Mouse (Mus musculus) gastrocnemius, adult 18-20 months (tissue): ENCODE results near the gene Cd300ld5. TPM values are rescaled to one million over a fixed set of nuclear protein-coding genes. Genes with fewer than 3 reads are reported as not detected.
"Not testable (repeated sequence)": the region's sequence is repeated elsewhere in the genome, so short reads cannot be mapped to it uniquely, and the experiment has no call there.

Experiments
- DNase-seq: peaks from one replicate; pipeline ENCODE4 v3.0.0; 2021; ENCODE audit warnings: low spot score
- long read RNA-seq, 2 experiments: library from polyadenylated mRNA; stranded (forward); transcript quantifications; one replicate each; pipeline ENCODE4 v2.0.0; 2021
- total RNA-seq, 2 experiments: library from RNA; stranded (reverse); gene quantifications; 2 replicates each; pipeline ENCODE4 v1.2.3; 2021

The Cd300ld5 gene
- total RNA-seq = 1 to 10 TPM in 1 of 2 experiments, not detected in 1; 2.7 TPM
- long read RNA-seq, experiment 1 = 0 reads
- long read RNA-seq, experiment 2 = 0 reads

DNA sequence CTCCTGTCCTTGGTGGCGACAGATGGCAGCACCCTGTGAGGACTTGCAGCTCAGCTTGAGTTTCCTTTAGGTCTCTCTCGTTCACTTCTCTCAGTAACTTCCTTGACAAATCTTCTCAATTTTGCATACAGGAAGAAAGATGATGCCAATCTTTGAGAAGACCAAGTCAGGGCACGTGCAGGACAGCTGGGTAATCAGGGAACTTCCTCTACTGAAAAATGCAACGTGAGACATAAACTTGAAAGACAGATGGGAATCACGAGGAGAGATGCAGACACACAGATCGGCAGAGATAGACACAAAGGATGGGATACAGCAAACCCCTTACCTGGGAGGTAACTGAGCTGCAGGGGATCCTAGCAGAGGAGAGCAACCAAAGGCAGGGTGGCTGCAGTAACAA lies at the start of gene Cd300ld5:
TSS of gene Cd300ld5 (minus strand) at position 101 of the 400 bp plus-strand sequence.
- DNase-seq = not testable (repeated sequence)

DNA sequence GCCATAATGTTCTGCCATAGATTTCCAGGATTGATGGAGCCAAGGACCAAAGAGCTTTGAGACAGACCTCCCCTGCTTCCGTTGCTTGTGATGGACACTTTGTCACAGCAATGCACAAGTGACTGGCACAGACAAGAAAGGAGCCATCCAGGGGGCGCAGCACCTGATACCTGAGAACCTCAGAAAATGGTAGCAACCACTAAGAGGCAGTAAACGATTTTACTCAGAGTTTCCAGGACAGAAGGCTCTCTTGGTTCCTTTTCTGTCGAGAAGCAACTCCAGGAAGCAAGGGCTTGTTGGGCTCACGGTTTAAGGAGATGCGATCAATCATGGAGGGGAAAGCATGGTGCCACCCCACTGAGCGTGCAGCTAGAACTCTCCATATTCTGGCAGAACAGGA lies 48.6 kb upstream of the Cd300ld5 start:
- DNase-seq = no peak

DNA sequence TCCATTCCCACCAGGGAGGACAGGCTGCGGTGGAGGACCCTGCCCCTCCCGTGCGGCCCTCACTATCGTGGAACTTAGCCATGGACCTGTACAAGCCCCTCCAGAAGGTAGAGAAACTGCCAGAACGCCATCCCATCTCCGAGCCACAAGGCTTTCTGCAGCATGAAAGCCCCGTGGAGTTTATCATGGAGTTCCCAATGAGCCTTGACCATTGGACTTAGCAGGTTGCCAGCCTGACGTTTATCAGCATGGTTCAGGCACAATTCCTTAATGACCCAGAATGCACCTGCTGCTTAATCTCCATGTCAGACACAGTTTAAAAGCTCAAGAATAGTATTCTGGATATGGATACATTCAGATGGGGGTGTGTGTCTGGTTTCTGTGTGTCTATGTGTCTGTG lies 47.5 kb upstream of the Cd300ld5 start:
- DNase-seq = no peak

DNA sequence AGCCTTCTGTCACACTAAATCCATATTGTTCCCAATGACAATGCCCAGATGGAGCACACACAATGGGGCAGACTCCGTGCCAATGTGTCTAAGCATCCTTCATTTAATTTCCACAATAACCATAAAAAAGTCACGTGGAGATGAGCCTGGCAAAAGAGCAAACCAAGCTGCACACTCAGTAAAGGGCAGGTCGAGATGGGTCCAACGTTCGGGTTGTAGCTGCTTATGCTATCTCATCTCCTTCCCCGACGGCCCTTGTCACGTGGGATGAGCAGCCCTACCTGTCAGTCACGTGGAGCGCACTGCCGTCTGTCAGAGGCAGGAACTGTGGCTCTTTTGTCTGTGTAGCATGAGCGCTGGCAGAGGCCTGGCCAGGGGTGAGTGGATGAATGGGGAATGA lies 47.0 kb upstream of the Cd300ld5 start:
- no peak for DNase-seq

DNA sequence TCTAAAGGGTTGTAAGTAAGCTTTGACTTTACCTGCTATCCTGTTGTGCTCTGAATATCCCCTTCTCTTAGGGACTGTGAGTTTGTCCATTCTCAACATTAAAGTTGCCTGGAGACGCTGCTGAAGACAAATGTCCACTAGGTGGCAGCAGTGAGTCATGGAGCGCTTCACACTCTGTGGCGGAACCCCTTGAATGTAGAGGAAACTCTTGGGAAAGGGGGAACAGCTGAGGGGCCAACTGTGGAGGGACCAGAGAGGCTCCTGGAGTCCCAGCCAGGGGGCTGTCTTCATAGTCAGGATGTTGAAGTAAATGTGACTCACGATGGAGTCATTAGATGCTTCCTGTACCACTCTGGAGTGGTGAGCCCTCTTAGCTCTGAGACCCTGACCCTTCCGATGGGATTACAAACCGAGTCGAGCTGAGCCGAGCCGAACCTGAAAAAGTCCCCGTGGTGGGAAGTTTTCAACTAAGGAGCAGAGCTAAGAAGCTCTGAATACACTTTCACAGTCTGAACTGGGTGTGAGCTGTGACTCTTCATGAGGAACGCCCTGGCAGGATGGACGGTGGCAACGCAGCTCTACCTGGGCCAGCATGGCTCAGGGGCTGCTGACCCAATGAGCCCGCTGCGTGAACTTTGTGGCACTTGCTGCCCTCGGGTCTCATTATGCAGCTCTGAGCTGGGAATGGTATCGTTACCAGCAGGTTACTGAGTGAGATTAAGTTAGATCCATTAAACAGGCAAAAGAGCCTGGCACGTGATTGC lies 46.0 kb upstream of the Cd300ld5 start:
- DNase-seq = peak; percentile 66

DNA sequence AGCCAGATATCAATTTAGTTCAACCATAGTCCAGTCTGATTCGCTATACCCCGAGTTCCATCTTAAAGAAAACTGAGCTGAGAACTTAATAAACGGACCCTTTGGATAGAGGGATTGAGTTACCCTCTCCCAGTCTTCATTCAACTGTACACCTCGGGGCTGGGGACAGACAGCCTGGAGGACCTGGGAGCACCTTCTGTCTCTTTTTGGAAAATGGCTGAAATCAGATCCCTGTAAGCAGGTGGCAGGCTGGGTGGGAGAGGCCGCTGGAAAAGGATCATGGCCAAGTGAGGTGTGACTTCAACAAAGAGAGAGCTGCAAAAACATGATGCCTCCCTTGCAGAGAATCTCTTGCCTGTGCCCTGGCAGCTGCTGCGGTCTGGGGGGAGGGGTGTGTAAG lies 44.6 kb upstream of the Cd300ld5 start:
- no peak for DNase-seq

DNA sequence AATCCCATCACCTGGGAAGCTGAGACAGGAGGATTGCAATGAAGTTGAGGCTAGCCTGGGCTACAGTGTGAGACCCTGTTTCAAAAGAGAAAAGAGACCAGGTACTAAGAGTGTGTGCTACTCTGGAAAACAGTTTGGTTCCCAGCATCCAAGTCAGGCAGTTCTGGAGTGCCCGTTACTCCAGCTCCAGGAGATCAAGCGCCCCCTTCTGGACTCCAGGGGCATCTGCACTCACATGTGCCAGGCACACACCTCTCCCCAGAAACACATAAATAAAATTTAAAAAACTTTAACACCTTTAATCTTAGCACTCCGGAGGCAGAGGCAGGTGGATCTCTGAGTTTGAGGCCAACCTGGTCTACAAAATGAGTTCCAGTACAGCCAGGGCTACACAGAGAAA lies 43.8 kb upstream of the Cd300ld5 start:
- no peak for DNase-seq

DNA sequence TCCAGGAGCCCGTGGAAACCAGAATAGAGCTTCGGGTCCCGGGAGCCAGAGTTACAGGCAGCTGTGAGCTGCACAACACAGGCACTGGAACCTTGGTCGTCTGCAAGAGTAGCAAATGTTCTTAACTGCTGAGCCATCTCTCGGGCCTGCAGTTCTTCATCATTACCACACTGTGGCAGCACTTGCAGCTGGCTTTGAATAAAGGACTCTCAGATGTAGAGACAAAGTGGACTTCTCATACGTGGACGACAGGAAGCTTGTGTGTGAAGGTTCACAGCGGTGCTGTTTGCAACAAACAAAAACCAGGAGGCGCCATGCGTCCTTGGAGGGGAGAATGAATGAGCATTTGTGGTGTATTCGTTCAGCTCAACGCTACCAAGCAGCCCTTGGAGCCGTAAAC lies 43.3 kb upstream of the Cd300ld5 start:
- peak; percentile 40 for DNase-seq

DNA sequence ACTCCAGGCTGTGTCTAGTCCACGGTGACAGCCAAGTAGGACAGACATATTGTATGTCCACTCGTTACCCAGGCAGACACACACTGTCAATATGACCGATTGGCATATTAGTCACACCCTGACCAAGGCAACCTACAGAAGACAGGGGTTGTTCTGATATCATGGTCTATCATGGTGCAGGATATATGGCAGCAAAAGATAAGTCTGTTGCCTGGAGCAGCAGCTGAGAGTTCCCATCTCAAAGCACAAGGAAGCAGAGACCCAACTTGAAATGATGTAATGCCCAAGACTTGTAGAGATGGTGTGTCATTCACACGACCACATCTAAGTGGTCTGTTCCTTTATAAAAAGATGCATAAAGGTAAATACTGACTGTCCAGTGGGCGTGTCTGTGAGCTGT lies 41.1 kb upstream of the Cd300ld5 start:
- DNase-seq = no peak

DNA sequence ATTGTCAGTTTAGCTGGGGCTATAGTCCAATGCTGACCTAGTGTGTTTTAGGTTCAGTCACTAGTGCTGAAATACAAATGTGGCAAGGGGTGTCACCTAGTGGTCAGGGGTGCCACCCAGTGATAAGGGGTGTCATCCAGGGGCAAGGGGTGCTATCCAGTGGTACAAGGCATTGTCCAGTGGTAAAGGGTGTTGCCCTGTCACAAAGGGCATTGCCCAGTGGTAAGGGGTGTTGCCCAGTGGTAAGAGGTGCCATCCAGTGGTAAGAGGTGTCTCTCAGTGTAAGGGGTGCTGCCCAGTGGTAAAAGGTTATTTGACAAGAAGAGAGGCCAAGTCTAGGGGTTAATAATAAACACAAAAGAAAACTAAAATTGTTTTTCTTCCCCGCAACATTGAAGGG lies 39.9 kb upstream of the Cd300ld5 start:
- no peak for DNase-seq

DNA sequence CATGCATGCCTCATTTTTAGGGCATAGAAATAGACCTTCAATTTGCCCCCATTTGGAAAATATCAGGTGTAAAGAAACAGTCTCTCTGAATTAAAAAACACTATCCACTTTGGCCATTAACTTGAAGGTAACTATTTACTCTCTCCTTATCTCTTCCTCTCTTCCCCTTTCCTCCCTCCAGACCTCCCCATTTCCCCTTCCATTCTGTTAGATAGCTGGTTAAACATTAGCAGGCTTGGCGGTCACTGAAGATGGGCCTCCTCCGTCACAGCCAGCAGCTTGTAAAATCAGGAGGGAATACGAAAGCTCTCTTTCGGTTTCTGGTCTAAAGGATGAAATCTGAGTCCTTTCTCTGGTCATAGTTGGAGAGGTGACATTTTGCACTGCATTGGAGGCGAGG lies 38.3 kb upstream of the Cd300ld5 start:
- no peak for DNase-seq

DNA sequence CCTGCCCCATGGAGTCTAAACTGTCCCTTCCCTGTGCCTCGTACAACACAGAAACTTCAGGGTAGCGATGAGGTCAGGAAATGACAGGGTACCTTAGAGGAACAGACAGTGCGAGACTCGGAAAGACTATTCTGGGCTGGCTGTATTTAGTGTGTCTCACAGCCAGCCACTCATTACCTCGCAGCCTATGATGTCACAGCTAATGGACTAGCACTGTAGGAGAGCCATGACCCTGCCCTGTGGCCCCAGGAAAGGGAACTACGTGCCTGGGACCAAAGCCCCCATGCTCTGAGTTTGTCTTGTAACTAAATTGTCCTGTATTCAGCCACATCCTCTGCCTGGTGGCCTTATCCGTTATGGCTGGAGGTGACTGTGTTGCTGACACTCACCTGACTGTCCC lies 37.8 kb upstream of the Cd300ld5 start:
- no peak for DNase-seq

DNA sequence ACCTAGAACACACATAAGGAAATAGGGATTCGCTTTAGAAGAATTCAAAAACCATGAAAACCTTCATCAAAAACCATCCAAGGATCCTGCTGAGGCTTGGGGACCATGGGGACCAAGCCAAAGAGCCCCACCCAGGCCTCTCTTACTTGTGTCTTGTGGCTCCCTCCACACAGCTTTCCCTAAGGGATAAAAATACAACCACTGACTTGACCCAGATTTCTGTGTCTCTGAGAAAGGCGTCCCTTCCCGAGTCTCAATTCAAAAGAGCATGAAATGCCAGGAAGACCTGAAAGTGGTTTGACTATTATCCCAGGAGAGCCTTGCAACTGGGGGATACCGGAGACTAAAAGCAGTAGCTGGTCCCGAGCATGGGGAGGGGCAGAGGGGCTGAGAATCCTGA lies 35.4 kb upstream of the Cd300ld5 start:
- no peak for DNase-seq

DNA sequence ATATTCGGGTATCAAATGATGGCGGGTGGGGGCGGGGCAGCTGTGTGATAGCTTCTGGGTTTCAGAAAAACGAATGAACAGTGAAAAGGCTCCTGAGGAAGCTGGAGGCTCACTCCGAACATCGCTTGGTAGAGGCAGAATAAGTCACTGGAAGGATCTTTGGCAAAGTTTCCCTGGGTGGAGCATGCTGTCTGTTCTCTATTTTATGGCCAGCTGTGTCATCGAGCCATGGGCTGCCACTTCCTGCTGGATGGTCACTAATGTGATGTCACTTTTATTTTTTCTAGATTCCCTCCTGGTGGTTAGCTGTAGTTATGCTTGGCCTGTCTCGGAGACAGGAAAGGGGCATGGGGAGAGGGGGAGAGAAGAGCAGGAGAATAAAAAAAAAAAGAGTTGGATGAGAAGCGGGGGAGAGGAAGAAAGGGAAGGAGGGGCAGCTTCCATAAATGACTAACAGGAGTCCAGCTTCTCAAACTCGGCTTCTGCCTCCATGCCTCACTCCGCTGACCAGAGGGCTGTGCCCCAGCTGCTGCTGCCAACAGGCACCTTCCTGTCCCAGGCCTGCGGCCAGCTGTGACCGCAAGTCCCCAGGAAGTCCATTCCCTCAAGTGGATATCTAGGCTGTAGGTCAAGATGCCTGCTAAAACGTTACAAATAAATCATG lies 34.2 kb upstream of the Cd300ld5 start:
- DNase-seq = peak; percentile 43

DNA sequence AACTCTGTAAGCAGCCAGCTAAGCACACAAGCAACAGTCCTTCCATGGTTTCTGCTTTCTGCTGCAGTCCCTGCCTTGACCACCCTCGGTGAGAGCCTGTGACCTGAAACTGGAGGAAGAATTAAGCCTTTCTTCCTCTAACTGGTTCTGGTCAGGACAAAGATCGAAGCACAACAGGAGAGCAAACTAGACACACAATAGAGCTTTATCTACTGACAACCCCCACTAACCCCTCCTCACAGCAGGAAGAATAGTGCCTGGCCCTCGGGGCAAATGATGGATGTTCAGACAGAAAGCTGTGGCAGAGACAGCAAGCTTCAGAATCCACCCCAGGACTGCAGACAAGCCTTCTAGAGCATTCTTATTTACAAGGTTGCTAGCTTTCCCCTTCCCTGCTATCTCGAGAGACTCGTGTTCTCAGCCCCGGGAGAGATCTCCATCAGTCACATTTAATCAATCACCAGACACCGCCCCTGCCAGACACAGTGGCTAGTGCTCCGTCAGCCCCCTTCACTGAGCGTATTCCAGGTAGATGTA lies 33.5 kb upstream of the Cd300ld5 start:
- no peak for DNase-seq

DNA sequence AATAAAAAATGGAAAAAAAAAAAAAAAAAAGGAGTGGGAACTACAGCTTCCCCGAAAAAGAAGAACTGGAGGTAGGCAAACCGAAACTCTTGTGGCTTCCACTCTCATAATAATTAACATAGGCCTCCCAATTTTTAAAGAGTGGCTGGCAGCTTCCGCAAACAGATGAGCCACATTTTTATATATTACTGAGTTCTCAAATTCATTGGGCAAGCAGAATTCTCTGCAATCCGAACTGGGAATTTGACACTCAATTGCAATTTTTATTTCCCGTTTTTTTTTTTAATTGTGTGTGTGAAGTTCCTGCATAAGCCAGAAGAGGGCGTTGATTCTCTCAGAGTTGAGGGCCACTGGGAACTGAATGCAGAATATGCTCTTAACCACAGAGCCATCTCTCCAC lies 29.2 kb upstream of the Cd300ld5 start:
- DNase-seq = no peak

DNA sequence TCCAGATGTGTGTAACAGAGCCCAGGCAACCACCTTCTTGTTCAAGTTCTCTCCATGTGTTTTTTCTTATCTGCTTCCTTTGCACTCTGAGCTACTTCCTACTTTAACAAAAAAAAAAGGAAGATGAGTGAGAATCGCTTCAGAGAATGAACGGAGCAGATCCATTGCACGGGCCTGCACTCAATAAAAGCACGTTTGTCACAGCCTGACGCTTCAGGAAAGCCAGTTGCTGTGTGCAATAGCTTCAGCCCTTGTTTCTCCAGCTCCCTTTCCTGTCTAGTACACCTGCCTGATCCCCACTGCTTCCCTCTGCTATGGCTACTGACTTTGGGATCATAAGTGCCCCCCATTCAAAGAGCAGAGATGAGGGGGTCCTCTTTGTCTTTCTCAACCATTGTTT lies 24.5 kb upstream of the Cd300ld5 start, which contains the start of gene Cd300e:
TSS of gene Cd300e (minus strand) at position 101 of the 400 bp plus-strand sequence.
- no peak for DNase-seq

DNA sequence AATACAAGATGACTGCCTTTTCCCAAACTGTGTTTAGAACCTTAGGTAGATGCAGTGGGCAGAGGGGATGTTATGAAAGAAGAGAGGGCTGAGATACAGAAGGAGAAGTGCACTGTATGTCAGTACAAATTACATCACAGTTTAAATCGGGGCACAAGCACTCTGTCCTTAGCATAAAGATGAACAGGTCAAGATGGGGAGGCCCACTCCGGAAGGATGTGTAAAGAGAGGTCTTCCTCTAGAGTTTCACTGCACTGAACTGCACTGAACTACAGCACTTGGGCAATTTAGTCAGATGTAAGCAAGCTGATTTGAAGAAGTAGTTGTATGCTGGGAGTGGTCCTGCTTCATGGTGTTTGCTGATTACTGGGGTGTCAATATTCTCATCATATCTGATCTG lies 22.2 kb upstream of the Cd300ld5 start:
- DNase-seq = no peak

DNA sequence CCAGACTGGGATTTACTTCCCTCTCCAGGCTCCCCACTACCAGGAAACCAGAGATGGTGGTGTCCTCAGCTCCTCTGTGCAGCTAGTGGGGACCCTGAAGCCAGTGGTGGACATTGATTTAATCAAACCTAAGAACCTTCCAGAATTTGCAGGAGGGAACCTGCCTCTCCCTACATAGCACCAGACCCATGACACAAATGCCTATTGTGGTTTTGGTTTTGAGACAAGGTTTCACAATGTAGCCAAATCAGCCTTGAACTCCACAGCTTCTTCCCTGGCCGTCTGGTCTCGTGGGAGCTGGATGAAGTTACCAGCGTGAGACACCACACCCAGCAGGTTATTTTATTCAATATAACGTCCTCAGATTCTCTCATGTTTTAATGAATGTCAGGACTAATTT lies 21.1 kb upstream of the Cd300ld5 start:
- no peak for DNase-seq

DNA sequence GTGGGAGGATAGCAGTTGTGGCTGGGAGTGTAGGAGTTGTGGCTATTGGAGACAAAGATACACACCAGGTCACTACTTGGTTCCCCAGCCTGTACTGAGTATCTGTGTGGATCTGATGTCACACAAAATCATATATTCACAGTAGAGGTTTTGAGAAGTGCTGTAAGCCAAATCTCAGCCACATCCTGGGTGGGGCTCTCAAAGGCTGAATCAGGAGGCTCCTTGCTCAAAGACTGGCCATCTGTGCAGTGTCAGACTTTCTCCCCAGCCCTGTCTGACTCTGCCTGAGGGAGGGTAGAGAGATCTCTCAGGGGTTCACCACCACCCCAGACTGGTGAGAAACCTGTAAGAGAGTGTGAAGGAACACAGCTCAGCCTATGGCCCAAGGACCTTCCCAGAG lies 17.0 kb upstream of the Cd300ld5 start:
- DNase-seq = no peak

DNA sequence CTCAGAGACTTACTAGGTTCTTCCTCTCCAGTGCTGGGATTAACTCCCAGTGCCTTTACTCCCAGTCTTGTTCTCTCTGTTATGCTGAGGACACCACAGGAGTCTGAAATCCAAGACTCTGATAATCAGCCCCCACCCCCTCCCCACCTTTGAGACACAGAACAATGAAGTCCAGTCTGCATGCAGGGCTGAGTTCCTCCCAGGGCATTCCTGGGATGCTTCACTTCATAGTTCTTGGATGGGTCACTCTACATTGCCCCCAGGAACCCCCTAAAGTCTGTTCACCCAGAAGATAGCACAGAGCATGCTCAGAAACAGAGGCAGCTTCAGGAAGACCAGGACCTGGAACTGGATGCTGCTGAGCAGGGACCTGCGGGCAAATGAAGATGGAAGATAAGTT lies 15.4 kb upstream of the Cd300ld5 start:
- DNase-seq = no peak

DNA sequence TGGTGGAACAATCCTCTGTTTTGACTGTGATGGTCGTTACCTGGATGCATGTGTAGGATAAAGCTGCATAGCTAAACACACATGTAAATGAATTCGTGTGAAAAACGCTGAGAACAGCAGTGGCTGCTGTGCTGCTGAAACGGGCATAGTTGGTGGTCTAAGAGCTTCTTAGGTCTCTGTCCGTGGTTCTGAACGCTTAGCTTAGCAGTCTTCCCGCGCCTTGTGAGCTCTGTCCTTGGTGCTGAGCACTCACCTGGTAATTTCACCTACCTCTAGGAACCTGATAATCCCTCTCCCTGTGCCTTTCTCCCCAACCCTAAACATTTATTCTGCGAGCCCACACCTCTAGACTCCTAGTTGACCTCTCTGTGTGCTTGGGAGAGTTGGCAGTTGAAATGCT lies 14.6 kb upstream of the Cd300ld5 start:
- no peak for DNase-seq
